Mouse (Mus musculus) forebrain, embryonic 16.5 days (tissue): ENCODE measurements around the gene Ccdc33. TPM values are rescaled to one million over a fixed set of nuclear protein-coding genes. Genes with fewer than 3 reads are reported as not detected.

Experiments used
- ATAC-seq: fragments of 200-750 bp; cut with Nextera tagmentation; 2 replicates; pipeline ENCODE4 v1.8.0; 2017; ENCODE audit warnings: mild to moderate bottlenecking, moderate library complexity
- H3K27ac ChIP-seq: fragments of 300-500 bp; sonication (generic); 2 replicates; pipeline ENCODE4 v1.5.1; 2014; ENCODE audit warnings: low read length, control low read depth
- H3K27me3 ChIP-seq: fragments of 300-500 bp; sonication (generic); replicated peaks from 2 replicates; pipeline ENCODE4 v1.6.1; 2014; ENCODE audit warnings: low read length; ENCODE audit not compliant: control insufficient read depth, insufficient read depth
- H3K36me3 ChIP-seq: fragments of 300-500 bp; sonication (generic); 2 replicates; pipeline ENCODE4 v1.6.1; 2014; ENCODE audit not compliant: control insufficient read depth, insufficient read depth
- H3K4me1 ChIP-seq: fragments of 300-500 bp; sonication (generic); replicated peaks from 2 replicates; pipeline ENCODE4 v1.6.1; 2014; ENCODE audit warnings: low read length; ENCODE audit not compliant: control insufficient read depth, insufficient read depth
- H3K4me2 ChIP-seq: fragments of 300-500 bp; sonication (generic); 2 replicates; pipeline ENCODE4 v1.6.1; 2014; ENCODE audit warnings: mild to moderate bottlenecking, low read length, control low read depth
- H3K4me3 ChIP-seq: fragments of 300-500 bp; sonication (generic); replicated peaks from 2 replicates; pipeline ENCODE4 v1.5.1; 2014; ENCODE audit warnings: mild to moderate bottlenecking, low read length, control low read depth
- H3K9ac ChIP-seq: fragments of 300-500 bp; sonication (generic); replicated peaks from 2 replicates; pipeline ENCODE4 v1.6.1; 2014; ENCODE audit warnings: low read depth, low read length, control low read depth
- H3K9me3 ChIP-seq: fragments of 300-500 bp; sonication (generic); 2 replicates; pipeline ENCODE4 v1.6.1; 2016; ENCODE audit warnings: low read length; ENCODE audit not compliant: control insufficient read depth
- WGBS: fragments of 180-500 bp; shearing (Covaris S2); extraction: QIAGEN DNeasy Blood & Tissue Kit; methylation state at CpG from one replicate; pipeline ENCODE4 v1.1.7; 2014; 5-methylcytosine and 5-hydroxymethylcytosine counted together
- polyA plus RNA-seq: library from polyadenylated mRNA; unstranded; fragments of >200 nt; fragmentation: Nextera tagmentation; extraction: Ambion mirVana; gene quantifications from 2 replicates; pipeline ENCODE4 v1.2.1, GENCODE M21; 2015

The Ccdc33 gene
- polyA plus RNA-seq, 1 experiment from 2014 or later = 0.79 TPM

GRCm38 (mm10) chr9:58049861-58050260, 68.8 kb downstream of the Ccdc33 start:
- peaks cover 70% of the 10 kb centered on the region for H3K4me1 ChIP-seq
- no peak for ATAC-seq
- H3K36me3 ChIP-seq = no peaks in the 10 kb centered on the region
- H3K27me3 ChIP-seq = no peaks in the 10 kb centered on the region
- no peaks in the 10 kb centered on the region for H3K9me3 ChIP-seq
- H3K4me2 ChIP-seq = no peak overlapping the region
- 65% methylated on average over 7 of the region's 7 CpGs for WGBS
- no peak overlapping the region for H3K4me3 ChIP-seq
- H3K9ac ChIP-seq = no peak overlapping the region
- H3K27ac ChIP-seq = peak overlapping the region; percentile 94

GRCm38 (mm10) chr9:58049186-58049585, 69.4 kb downstream of the Ccdc33 start:
- peak overlapping the region; percentile 43 for H3K9ac ChIP-seq
- H3K4me1 ChIP-seq = peaks cover 73% of the 10 kb centered on the region
- H3K4me2 ChIP-seq = 0 out of 2 replicates have a peak overlapping the region, but pooled peaks have one; percentile 5
- no peak overlapping the region for H3K4me3 ChIP-seq
- no peaks in the 10 kb centered on the region for H3K27me3 ChIP-seq
- peak overlapping the region; percentile 94 for H3K27ac ChIP-seq
- 10% methylated on average over 6 of the region's 6 CpGs for WGBS
- peak; percentile 30 for ATAC-seq
- no peaks in the 10 kb centered on the region for H3K9me3 ChIP-seq
- H3K36me3 ChIP-seq = no peaks in the 10 kb centered on the region

- Histone ChIP-seq H3K4me3 (no peak overlapping the region), H3K36me3 (no peaks in the 10 kb centered on the region), H3K4me1 (peaks cover 71% of the 10 kb centered on the region), H3K27ac (peak overlapping the region; percentile 94), H3K4me2 (peak overlapping the region; percentile 4; the same call in 1 of the 2 replicates), H3K9me3 (no peaks in the 10 kb centered on the region), H3K27me3 (no peaks in the 10 kb centered on the region), H3K9ac (peak overlapping the region; percentile 28)
- ATAC-seq = peak; percentile 78
- WGBS = 2% methylated on average over 6 of the region's 6 CpGs
Measured at GRCm38 (mm10) chr9:58048621-58049020, 70.0 kb downstream of the Ccdc33 start.

- no peak overlapping the region for H3K9ac ChIP-seq
- WGBS = 81% methylated on average over 10 of the region's 10 CpGs
- no peak for ATAC-seq
- no peak overlapping the region for H3K4me2 ChIP-seq
- H3K27me3 ChIP-seq = no peaks in the 10 kb centered on the region
- H3K4me1 ChIP-seq = peaks cover 71% of the 10 kb centered on the region
- no peak overlapping the region for H3K4me3 ChIP-seq
- no peaks in the 10 kb centered on the region for H3K9me3 ChIP-seq
- 0 out of 2 replicates have a peak overlapping the region, but pooled peaks have one; percentile 11 for H3K27ac ChIP-seq
- H3K36me3 ChIP-seq = no peaks in the 10 kb centered on the region
Measured at GRCm38 (mm10) chr9:58047061-58047460, 71.6 kb downstream of the Ccdc33 start.

GRCm38 (mm10) chr9:58045646-58046045, 73.0 kb downstream of the Ccdc33 start:
- peak overlapping the region; percentile 46 for H3K27ac ChIP-seq
- H3K9ac ChIP-seq = no peak overlapping the region
- H3K9me3 ChIP-seq = no peaks in the 10 kb centered on the region
- H3K36me3 ChIP-seq = no peaks in the 10 kb centered on the region
- H3K4me2 ChIP-seq = no peak overlapping the region
- H3K4me3 ChIP-seq = no peak overlapping the region
- WGBS = 9% methylated on average over 4 of the region's 4 CpGs
- no peak for ATAC-seq
- peaks cover 78% of the 10 kb centered on the region for H3K4me1 ChIP-seq
- no peaks in the 10 kb centered on the region for H3K27me3 ChIP-seq

- H3K9ac ChIP-seq = peak overlapping the region; percentile 36
- no peaks in the 10 kb centered on the region for H3K9me3 ChIP-seq
- no peak overlapping the region for H3K4me2 ChIP-seq
- H3K4me3 ChIP-seq = no peak overlapping the region
- ATAC-seq = peak; percentile 27
- 13% methylated on average over 10 of the region's 10 CpGs for WGBS
- no peaks in the 10 kb centered on the region for H3K27me3 ChIP-seq
- no peaks in the 10 kb centered on the region for H3K36me3 ChIP-seq
- peaks cover 78% of the 10 kb centered on the region for H3K4me1 ChIP-seq
- peak overlapping the region; percentile 46 for H3K27ac ChIP-seq
Measured at GRCm38 (mm10) chr9:58044828-58045227, 73.8 kb downstream of the Ccdc33 start.

GRCm38 (mm10) chr9:58043496-58044017, 75.1 kb downstream of the Ccdc33 start:
- Histone ChIP-seq H3K27me3 (no peaks in the 10 kb centered on the region), H3K4me3 (no peak overlapping the region), H3K4me2 (no peak overlapping the region), H3K27ac (peak overlapping the region; percentile 27; the same call in 1 of the 2 replicates), H3K36me3 (no peaks in the 10 kb centered on the region), H3K9me3 (no peaks in the 10 kb centered on the region), H3K4me1 (peaks cover 71% of the 10 kb centered on the region), H3K9ac (no peak overlapping the region)
- ATAC-seq = no peak
- 64% methylated on average over 10 of the region's 10 CpGs for WGBS

GRCm38 (mm10) chr9:58042391-58042790, 76.2 kb downstream of the Ccdc33 start:
- Histone ChIP-seq H3K27ac (peak overlapping the region; percentile 71), H3K4me3 (no peak overlapping the region), H3K27me3 (no peaks in the 10 kb centered on the region), H3K4me2 (no peak overlapping the region), H3K9ac (0 out of 2 replicates have a peak overlapping the region, but pooled peaks have one; percentile 15), H3K36me3 (no peaks in the 10 kb centered on the region), H3K4me1 (peaks cover 62% of the 10 kb centered on the region), H3K9me3 (no peaks in the 10 kb centered on the region)
- WGBS = 15% methylated on average over 10 of the region's 10 CpGs
- no peak for ATAC-seq

- Histone ChIP-seq H3K27ac (peak overlapping the region; percentile 71), H3K4me1 (peaks cover 60% of the 10 kb centered on the region), H3K36me3 (no peaks in the 10 kb centered on the region), H3K27me3 (no peaks in the 10 kb centered on the region), H3K9ac (peak overlapping the region; percentile 23; the same call in 1 of the 2 replicates), H3K4me2 (no peak overlapping the region), H3K4me3 (no peak overlapping the region), H3K9me3 (no peaks in the 10 kb centered on the region)
- 6% methylated on average over 4 of the region's 4 CpGs for WGBS
- ATAC-seq = peak; percentile 25; the same call in 1 of the 2 replicates
Measured at GRCm38 (mm10) chr9:58040977-58041376, 77.6 kb downstream of the Ccdc33 start.
